In the genomic region with DNA sequence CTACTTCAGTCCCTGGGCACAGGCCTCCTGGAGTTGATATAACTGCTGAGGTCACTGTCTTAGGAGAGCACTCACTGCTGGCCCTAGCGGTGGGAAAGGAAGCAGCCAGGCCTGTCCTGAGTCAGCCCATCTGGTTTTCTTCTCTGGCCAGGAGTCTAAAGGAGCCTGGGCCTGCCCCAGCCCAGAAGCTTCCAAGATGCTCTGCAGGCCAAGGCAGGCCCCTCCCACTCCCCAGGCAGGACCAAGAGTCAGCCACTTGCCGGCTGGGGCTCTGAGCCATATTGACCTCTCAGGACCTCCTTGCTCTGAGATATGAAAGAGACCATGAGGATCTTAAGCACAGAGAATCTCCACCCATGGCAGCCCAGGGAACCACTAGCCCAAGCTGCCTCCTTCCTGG, we compare ENCODE assay signal across 8 mouse cellular contexts.
DNase-seq lines count a peak whose midpoint lies in the region; ATAC-seq lines count a peak whose summit lies in the region.

No protein-coding gene starts in this region.

- peak; percentile 58 for ATAC-seq in heart, embryonic 16.5 days (replicated peaks; ENCODE audit: extremely low read depth, insufficient read depth, low FRiP score)
- ATAC-seq in lung, embryonic 16.5 days (ENCODE audit: low read depth) = peak; percentile 84
- ATAC-seq in forebrain, embryonic 13.5 days = no peak
- ATAC-seq in forebrain, embryonic 14.5 days = no peak

- H3K4me2 ChIP-seq in heart, embryonic 16.5 days (ENCODE audit: low read depth, low read length) = no peak overlapping the region
- H3K4me2 ChIP-seq in lung, embryonic 16.5 days (ENCODE audit: low read depth, low read length) = no peak overlapping the region
- no peak overlapping the region for H3K4me2 ChIP-seq in forebrain, embryonic 13.5 days
- no peak overlapping the region for H3K4me2 ChIP-seq in forebrain, embryonic 14.5 days (ENCODE audit: low read length)

- no peaks in the 10 kb centered on the region for H3K9me3 ChIP-seq in heart, embryonic 16.5 days (replicated peaks; ENCODE audit: control insufficient read depth, low read length)
- H3K9me3 ChIP-seq in lung, embryonic 16.5 days (ENCODE audit: control insufficient read depth, low read length) = no peaks in the 10 kb centered on the region
- H3K9me3 ChIP-seq in forebrain, embryonic 13.5 days (replicated peaks) = no peaks in the 10 kb centered on the region
- no peaks in the 10 kb centered on the region for H3K9me3 ChIP-seq in forebrain, embryonic 14.5 days (replicated peaks; ENCODE audit: control insufficient read depth, low read length)

- 24% methylated on average over 2 of the region's 2 CpGs for WGBS in heart, embryonic 16.5 days
- 16% methylated on average over 2 of the region's 2 CpGs for WGBS in lung, embryonic 16.5 days
- WGBS in forebrain, embryonic 13.5 days = 63% methylated on average over 2 of the region's 2 CpGs
- WGBS in forebrain, embryonic 14.5 days = 56% methylated on average over 2 of the region's 2 CpGs

- DNase-seq in embryo, embryonic 10 days (ENCODE audit: low spot score) = peak; percentile 34
- no peak for DNase-seq in embryo, embryonic 9.5 days (ENCODE audit: extremely low spot score)
- DNase-seq in cerebellum, adult 9-11 months = peak; percentile 59
- DNase-seq in B cell, adult 2 months = no peak
- DNase-seq in forebrain, embryonic 14.5 days (ENCODE audit: low spot score) = no peak

- peak overlapping the region; percentile 60 for H3K27ac ChIP-seq in heart, embryonic 16.5 days (ENCODE audit: low read length)
- H3K27ac ChIP-seq in lung, embryonic 16.5 days (ENCODE audit: low read length) = peak overlapping the region; percentile 68
- no peak overlapping the region for H3K27ac ChIP-seq in forebrain, embryonic 13.5 days
- no peak overlapping the region for H3K27ac ChIP-seq in forebrain, embryonic 14.5 days (ENCODE audit: low read depth, low read length)

- H3K9ac ChIP-seq in heart, embryonic 16.5 days (ENCODE audit: low read length) = no peak overlapping the region
- H3K9ac ChIP-seq in lung, embryonic 16.5 days (ENCODE audit: low read length) = no peak overlapping the region
- no peak overlapping the region for H3K9ac ChIP-seq in forebrain, embryonic 13.5 days
- H3K9ac ChIP-seq in forebrain, embryonic 14.5 days (ENCODE audit: low read length) = no peak overlapping the region

- H3K4me1 ChIP-seq in heart, embryonic 16.5 days (ENCODE audit: control insufficient read depth, insufficient read depth, low read length) = peaks cover 34% of the 10 kb centered on the region
- peaks cover 21% of the 10 kb centered on the region for H3K4me1 ChIP-seq in lung, embryonic 16.5 days (replicated peaks; ENCODE audit: control insufficient read depth, insufficient read depth, low read length)
- H3K4me1 ChIP-seq in forebrain, embryonic 13.5 days = peaks cover 11% of the 10 kb centered on the region
- H3K4me1 ChIP-seq in forebrain, embryonic 14.5 days (ENCODE audit: control insufficient read depth, insufficient read depth, low read length) = no peaks in the 10 kb centered on the region; the same call in 1 of the 2 replicates

- H3K36me3 ChIP-seq in heart, embryonic 16.5 days (ENCODE audit: control insufficient read depth, insufficient read depth) = no peaks in the 10 kb centered on the region
- H3K36me3 ChIP-seq in lung, embryonic 16.5 days (ENCODE audit: control insufficient read depth, insufficient read depth, low read length) = no peaks in the 10 kb centered on the region
- H3K36me3 ChIP-seq in forebrain, embryonic 13.5 days (ENCODE audit: poor library complexity, severe bottlenecking) = no peaks in the 10 kb centered on the region
- H3K36me3 ChIP-seq in forebrain, embryonic 14.5 days (ENCODE audit: control insufficient read depth, insufficient read depth, low read length) = no peaks in the 10 kb centered on the region

- H3K4me3 ChIP-seq in heart, embryonic 16.5 days (ENCODE audit: low read length) = no peak overlapping the region
- no peak overlapping the region for H3K4me3 ChIP-seq in lung, embryonic 16.5 days (ENCODE audit: low read length)
- H3K4me3 ChIP-seq in forebrain, embryonic 13.5 days = no peak overlapping the region
- H3K4me3 ChIP-seq in forebrain, embryonic 14.5 days (ENCODE audit: low read depth, low read length) = no peak overlapping the region

- H3K27me3 ChIP-seq in heart, embryonic 16.5 days (ENCODE audit: control insufficient read depth, insufficient read depth, low read length) = no peaks in the 10 kb centered on the region
- H3K27me3 ChIP-seq in lung, embryonic 16.5 days (ENCODE audit: control insufficient read depth, insufficient read depth, low read depth, low read length) = no peaks in the 10 kb centered on the region; the same call in 1 of the 2 replicates
- H3K27me3 ChIP-seq in forebrain, embryonic 13.5 days = peaks cover 2% of the 10 kb centered on the region; the same call in 1 of the 2 replicates
- H3K27me3 ChIP-seq in forebrain, embryonic 14.5 days (replicated peaks; ENCODE audit: control insufficient read depth, insufficient read depth, low read length) = no peaks in the 10 kb centered on the region

Comparison
In these comparisons a context has a peak if more than half of its experiments do, and no peak if none do; other contexts are left out.
1. DNase-seq: peak in embryo, embryonic 10 days (single experiment) and cerebellum, adult 9-11 months (single experiment); none in embryo, embryonic 9.5 days (single experiment), B cell, adult 2 months (0 of 2) and forebrain, embryonic 14.5 days (single experiment).
2. ATAC-seq: peak in heart, embryonic 16.5 days (single experiment) and lung, embryonic 16.5 days (single experiment); none in forebrain, embryonic 13.5 days (single experiment) and forebrain, embryonic 14.5 days (single experiment).
3. H3K27ac ChIP-seq: peak in heart, embryonic 16.5 days (single experiment) and lung, embryonic 16.5 days (single experiment); none in forebrain, embryonic 13.5 days (single experiment) and forebrain, embryonic 14.5 days (single experiment).